Mouse (Mus musculus) intestine, embryonic 14.5 days (tissue): ENCODE measurements around the gene Aloxe3. TPM values are rescaled to one million over a fixed set of nuclear protein-coding genes. Genes with fewer than 3 reads are reported as not detected.

Experiments
- polyA plus RNA-seq: library from polyadenylated mRNA; unstranded; fragments of >200 nt; fragmentation: Nextera tagmentation; extraction: Ambion mirVana; gene quantifications from 2 replicates; pipeline ENCODE4 v1.2.1, GENCODE M21; 2014

The Aloxe3 gene
- polyA plus RNA-seq, 1 experiment from 2014 or later, result 0.18 TPM

Other genes starting within 250 kb of the Aloxe3 start
- gene Rnf222, start 237.3 kb upstream of the Aloxe3 start, polyA plus RNA-seq, result 0.07 and 0.11 TPM in 2 replicates
- 1,271 and 1,334 TPM in 2 replicates for gene Rpl26, start 224.3 kb upstream of the Aloxe3 start, polyA plus RNA-seq
- gene Odf4, start 198.8 kb upstream of the Aloxe3 start, polyA plus RNA-seq, result 0.22 TPM in 1 of 2 replicates, not detected in the other
- 9.6 and 9.9 TPM in 2 replicates for gene Arhgef15, start 168.4 kb upstream of the Aloxe3 start, polyA plus RNA-seq
- 3.0 and 3.2 TPM in 2 replicates for gene Slc25a35, start 157.8 kb upstream of the Aloxe3 start, polyA plus RNA-seq
- gene Rangrf, start 150.7 kb upstream of the Aloxe3 start, polyA plus RNA-seq, result 67.3 and 72.7 TPM in 2 replicates
- gene Pfas, start 117.4 kb upstream of the Aloxe3 start, polyA plus RNA-seq, result 32.9 and 38.7 TPM in 2 replicates
- 46.6 and 53.1 TPM in 2 replicates for gene Ctc1, start 110.0 kb upstream of the Aloxe3 start, polyA plus RNA-seq
- gene Aurkb, start 80.2 kb upstream of the Aloxe3 start, polyA plus RNA-seq, result 150 and 170 TPM in 2 replicates
- 8.8 TPM in 2 replicates for gene Borcs6, start 66.2 kb upstream of the Aloxe3 start, polyA plus RNA-seq
- gene Tmem107, start 55.1 kb upstream of the Aloxe3 start, polyA plus RNA-seq, result 50.1 and 58.9 TPM in 2 replicates
- gene Vamp2, start 37.4 kb upstream of the Aloxe3 start, polyA plus RNA-seq, result 76.7 TPM in 2 replicates
- gene Per1, start 30.7 kb upstream of the Aloxe3 start, polyA plus RNA-seq, result 10.5 and 13.4 TPM in 2 replicates
- 0.28 and 0.32 TPM in 2 replicates for gene Hes7, start 5.5 kb upstream of the Aloxe3 start, polyA plus RNA-seq
- gene 9130213A22Rik, start 3.3 kb upstream of the Aloxe3 start, polyA plus RNA-seq, result 0.19 and 0.30 TPM in 2 replicates
- 0.12 and 0.28 TPM in 2 replicates for gene Alox12b, start 31.1 kb downstream of the Aloxe3 start, polyA plus RNA-seq
- gene Alox8, start 71.9 kb downstream of the Aloxe3 start, polyA plus RNA-seq, result 0.13 and 0.15 TPM in 2 replicates
- 0.01 TPM in 1 of 2 replicates, not detected in the other for gene Gucy2e, start 111.1 kb downstream of the Aloxe3 start, polyA plus RNA-seq
- 15.5 and 17.4 TPM in 2 replicates for gene Cntrob, start 197.9 kb downstream of the Aloxe3 start, polyA plus RNA-seq
- gene Trappc1, start 198.1 kb downstream of the Aloxe3 start, polyA plus RNA-seq, result 155 and 160 TPM in 2 replicates
- 2.8 and 3.2 TPM in 2 replicates for gene Kcnab3, start 200.4 kb downstream of the Aloxe3 start, polyA plus RNA-seq
- 13.2 and 14.3 TPM in 2 replicates for gene Rnf227, start 214.6 kb downstream of the Aloxe3 start, polyA plus RNA-seq
- gene Chd3, start 243.5 kb downstream of the Aloxe3 start, polyA plus RNA-seq, result 52.4 and 62.3 TPM in 2 replicates